Mouse (Mus musculus): ENCODE data around the gene Mark3. TPM values are rescaled to one million over a fixed set of nuclear protein-coding genes. Genes with fewer than 3 reads are reported as not detected.

Mark3 gene
- polyA plus RNA-seq, 1 experiment from 2014 or later: 50.8 TPM

DNA sequence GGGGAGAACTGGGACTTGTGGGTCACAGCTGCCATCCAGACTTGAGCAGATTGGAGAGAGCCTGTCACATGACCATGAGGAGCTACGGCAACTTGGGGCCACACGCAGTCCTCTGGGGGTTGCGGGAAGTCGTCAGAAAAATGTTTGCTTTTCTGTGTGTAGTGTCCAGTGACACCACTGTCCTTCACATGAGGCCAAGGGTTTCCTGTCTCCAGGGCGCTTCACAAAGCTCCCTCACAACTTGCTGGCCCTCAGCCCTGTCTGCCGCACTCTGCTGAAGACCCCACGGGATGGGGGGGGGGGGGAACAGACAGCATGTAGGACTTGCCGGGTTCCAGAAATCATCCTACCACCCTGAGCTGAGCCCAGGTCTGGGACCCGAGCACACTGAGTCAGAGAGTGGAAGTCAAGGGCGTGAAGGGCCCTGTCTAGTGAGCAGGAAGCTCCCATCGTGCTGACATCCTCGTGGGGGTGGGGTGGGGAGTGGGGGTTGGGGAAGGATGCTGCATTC, 120.0 kb downstream of the Mark3 start:
- Histone ChIP-seq H3K9me3 (ENCODE audit: control insufficient read depth, low read length) (no peaks in the 10 kb centered on the region), H3K27me3 (ENCODE audit: control insufficient read depth, insufficient read depth, low read length) (no peaks in the 10 kb centered on the region), H3K36me3 (ENCODE audit: control insufficient read depth, insufficient read depth, low read length) (no peaks in the 10 kb centered on the region), H3K9ac (ENCODE audit: low read length) (peak overlapping the region; percentile 59; the same call in 1 of the 2 replicates), H3K4me3 (ENCODE audit: control insufficient read depth in 1 of 2, insufficient read depth in 1 of 2, low read depth in 1 of 2, low read length in 2 of 2) (no peak overlapping the region), H3K4me2 (ENCODE audit: low read length) (peak overlapping the region; percentile 3), H3K27ac (replicated peaks in 1 of 2; ENCODE audit: control insufficient read depth in 1 of 2, insufficient read depth in 1 of 2, low read depth in 2 of 2, low read length in 2 of 2) (peak overlapping the region in 1 of 2 experiments; percentile 19; a peak in 2 of 4 replicates), H3K4me1 (ENCODE audit: control insufficient read depth in 2 of 2, insufficient read depth in 2 of 2, low read length in 2 of 2) (peaks cover 28 to 38% of the 10 kb centered on the region in 2 experiments)
- ATAC-seq (ENCODE audit: insufficient number of reproducible peaks, insufficient read depth, low FRiP score, low read depth): 0 out of 2 replicates have a peak, but pooled peaks have one; percentile 14
- 26% methylated on average over 12 of the region's 12 CpGs for WGBS

GRCm38 (mm10) chr12:111694880-111695804, 120.8 kb downstream of the Mark3 start:
- Histone ChIP-seq H3K4me3 (ENCODE audit: control insufficient read depth in 1 of 2, insufficient read depth in 1 of 2, low read depth in 1 of 2, low read length in 2 of 2) (no peak overlapping the region), H3K9ac (ENCODE audit: low read length) (0 out of 2 replicates have a peak overlapping the region, but pooled peaks have one; percentile 4), H3K27me3 (ENCODE audit: control insufficient read depth, insufficient read depth, low read length) (no peaks in the 10 kb centered on the region), H3K4me2 (ENCODE audit: low read length) (no peak overlapping the region), H3K4me1 (ENCODE audit: control insufficient read depth in 2 of 2, insufficient read depth in 2 of 2, low read length in 2 of 2) (peaks cover 22 to 35% of the 10 kb centered on the region in 2 experiments), H3K36me3 (ENCODE audit: control insufficient read depth, insufficient read depth, low read length) (no peaks in the 10 kb centered on the region), H3K27ac (replicated peaks in 1 of 2; ENCODE audit: control insufficient read depth in 1 of 2, insufficient read depth in 1 of 2, low read depth in 2 of 2, low read length in 2 of 2) (peak overlapping the region in 1 of 2 experiments; percentile 19; a peak in 1 of 4 replicates), H3K9me3 (ENCODE audit: control insufficient read depth, low read length) (no peaks in the 10 kb centered on the region)
- WGBS: 67% methylated on average over 13 of the region's 13 CpGs
- ATAC-seq (ENCODE audit: insufficient number of reproducible peaks, insufficient read depth, low FRiP score, low read depth): no peak

DNA sequence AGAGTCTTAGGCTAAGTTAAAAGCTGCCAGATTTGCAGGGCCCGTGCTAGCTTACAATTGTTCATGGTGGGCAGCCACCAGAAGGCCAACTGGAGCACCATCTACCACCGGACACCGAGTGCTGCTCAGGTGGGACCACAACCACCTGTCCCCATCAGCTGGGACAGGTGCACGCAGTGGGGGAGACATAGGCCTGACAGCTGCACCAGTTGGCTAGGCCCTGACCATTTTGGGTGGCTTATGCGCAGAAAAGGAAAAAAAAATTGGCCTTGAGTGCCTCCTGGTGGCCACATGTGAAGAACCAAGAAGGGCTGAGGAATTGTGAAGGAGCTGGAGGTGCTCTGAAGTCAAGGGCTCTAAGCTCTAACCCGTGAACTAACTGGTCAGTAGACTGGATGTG, 121.9 kb downstream of the Mark3 start:
- H3K4me2 ChIP-seq (ENCODE audit: low read length): no peak overlapping the region
- no peak overlapping the region for H3K9ac ChIP-seq (ENCODE audit: low read length)
- H3K9me3 ChIP-seq (ENCODE audit: control insufficient read depth, low read length): no peaks in the 10 kb centered on the region
- no peak overlapping the region for H3K27ac ChIP-seq (replicated peaks in 1 of 2; ENCODE audit: control insufficient read depth in 1 of 2, insufficient read depth in 1 of 2, low read depth in 2 of 2, low read length in 2 of 2)
- no peaks in the 10 kb centered on the region for H3K36me3 ChIP-seq (ENCODE audit: control insufficient read depth, insufficient read depth, low read length)
- no peaks in the 10 kb centered on the region for H3K27me3 ChIP-seq (ENCODE audit: control insufficient read depth, insufficient read depth, low read length)
- peak; percentile 17; the same call in 1 of the 2 replicates for ATAC-seq (ENCODE audit: insufficient number of reproducible peaks, insufficient read depth, low FRiP score, low read depth)
- peaks cover 22 to 31% of the 10 kb centered on the region in 2 experiments for H3K4me1 ChIP-seq (ENCODE audit: control insufficient read depth in 2 of 2, insufficient read depth in 2 of 2, low read length in 2 of 2)
- WGBS: 31% methylated on average over 6 of the region's 6 CpGs
- no peak overlapping the region for H3K4me3 ChIP-seq (ENCODE audit: control insufficient read depth in 1 of 2, insufficient read depth in 1 of 2, low read depth in 1 of 2, low read length in 2 of 2)

DNA sequence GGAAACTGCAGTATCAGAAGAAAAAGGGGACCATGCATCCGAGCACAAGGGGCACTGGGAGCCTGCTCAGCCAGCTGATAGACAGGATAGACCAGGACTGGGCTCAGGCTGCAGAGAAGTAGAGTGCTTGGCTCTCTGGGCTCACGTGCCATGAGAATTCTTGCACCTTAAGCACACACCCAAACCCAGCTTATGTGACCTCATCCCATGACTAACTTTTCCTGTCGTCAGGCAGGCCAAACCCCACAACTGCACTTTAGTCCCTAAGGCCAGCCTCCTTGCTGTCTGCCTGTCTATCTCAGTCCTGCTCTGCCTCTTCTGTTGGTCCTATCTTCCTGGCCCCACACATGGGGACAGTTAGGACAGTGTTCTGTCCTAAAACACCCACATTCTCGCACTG, 123.4 kb downstream of the Mark3 start:
- no peaks in the 10 kb centered on the region for H3K9me3 ChIP-seq (ENCODE audit: control insufficient read depth, low read length)
- H3K4me3 ChIP-seq (ENCODE audit: control insufficient read depth in 1 of 2, insufficient read depth in 1 of 2, low read depth in 1 of 2, low read length in 2 of 2): no peak overlapping the region
- no peaks in the 10 kb centered on the region for H3K36me3 ChIP-seq (ENCODE audit: control insufficient read depth, insufficient read depth, low read length)
- H3K9ac ChIP-seq (ENCODE audit: low read length): no peak overlapping the region
- H3K4me1 ChIP-seq (ENCODE audit: control insufficient read depth in 2 of 2, insufficient read depth in 2 of 2, low read length in 2 of 2): peaks cover 17 to 22% of the 10 kb centered on the region in 2 experiments
- no peak overlapping the region for H3K4me2 ChIP-seq (ENCODE audit: low read length)
- H3K27ac ChIP-seq (replicated peaks in 1 of 2; ENCODE audit: control insufficient read depth in 1 of 2, insufficient read depth in 1 of 2, low read depth in 2 of 2, low read length in 2 of 2): no peak overlapping the region
- ATAC-seq (ENCODE audit: insufficient number of reproducible peaks, insufficient read depth, low FRiP score, low read depth): no peak
- H3K27me3 ChIP-seq (ENCODE audit: control insufficient read depth, insufficient read depth, low read length): no peaks in the 10 kb centered on the region
- 60% methylated on average over 4 of the region's 4 CpGs for WGBS

GRCm38 (mm10) chr12:111698346-111698913, 124.1 kb downstream of the Mark3 start:
- Histone ChIP-seq H3K9me3 (ENCODE audit: control insufficient read depth, low read length) (no peaks in the 10 kb centered on the region), H3K27me3 (ENCODE audit: control insufficient read depth, insufficient read depth, low read length) (no peaks in the 10 kb centered on the region), H3K36me3 (ENCODE audit: control insufficient read depth, insufficient read depth, low read length) (no peaks in the 10 kb centered on the region), H3K9ac (ENCODE audit: low read length) (no peak overlapping the region), H3K27ac (replicated peaks in 1 of 2; ENCODE audit: control insufficient read depth in 1 of 2, insufficient read depth in 1 of 2, low read depth in 2 of 2, low read length in 2 of 2) (no peak overlapping the region), H3K4me3 (ENCODE audit: control insufficient read depth in 1 of 2, insufficient read depth in 1 of 2, low read depth in 1 of 2, low read length in 2 of 2) (no peak overlapping the region), H3K4me2 (ENCODE audit: low read length) (no peak overlapping the region), H3K4me1 (ENCODE audit: control insufficient read depth in 2 of 2, insufficient read depth in 2 of 2, low read length in 2 of 2) (peaks cover 17 to 18% of the 10 kb centered on the region in 2 experiments)
- 74% methylated on average over 6 of the region's 6 CpGs for WGBS
- no peak for ATAC-seq (ENCODE audit: insufficient number of reproducible peaks, insufficient read depth, low FRiP score, low read depth)

DNA sequence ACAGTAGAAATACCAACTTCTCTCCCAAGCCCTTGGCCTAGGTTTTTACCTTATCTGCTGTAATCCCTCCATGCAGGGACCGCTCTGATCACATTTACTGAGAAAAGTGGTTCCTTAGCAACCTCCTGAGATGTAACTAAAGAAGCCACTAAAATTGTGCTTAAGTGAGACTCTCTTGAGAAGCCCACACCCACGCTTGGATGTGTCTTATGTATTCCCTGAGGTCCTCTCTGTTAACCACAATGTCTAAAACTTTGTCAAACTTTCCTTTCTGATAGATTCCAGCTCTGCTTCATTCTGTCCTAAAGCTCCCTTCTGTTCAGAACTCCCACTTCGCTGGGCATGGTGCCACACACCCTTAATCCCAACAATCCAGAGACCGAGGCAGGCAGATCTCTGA, 125.2 kb downstream of the Mark3 start:
- H3K9me3 ChIP-seq (ENCODE audit: control insufficient read depth, low read length): no peaks in the 10 kb centered on the region
- H3K4me3 ChIP-seq (ENCODE audit: control insufficient read depth in 1 of 2, insufficient read depth in 1 of 2, low read depth in 1 of 2, low read length in 2 of 2): no peak overlapping the region
- H3K36me3 ChIP-seq (ENCODE audit: control insufficient read depth, insufficient read depth, low read length): no peaks in the 10 kb centered on the region
- no peaks in the 10 kb centered on the region for H3K27me3 ChIP-seq (ENCODE audit: control insufficient read depth, insufficient read depth, low read length)
- peaks cover 9 to 10% of the 10 kb centered on the region in 2 experiments; a peak in 3 of 4 replicates for H3K4me1 ChIP-seq (ENCODE audit: control insufficient read depth in 2 of 2, insufficient read depth in 2 of 2, low read length in 2 of 2)
- no peak for ATAC-seq (ENCODE audit: insufficient number of reproducible peaks, insufficient read depth, low FRiP score, low read depth)
- H3K9ac ChIP-seq (ENCODE audit: low read length): no peak overlapping the region
- WGBS: 81% methylated on average over 4 of the region's 4 CpGs
- no peak overlapping the region for H3K27ac ChIP-seq (replicated peaks in 1 of 2; ENCODE audit: control insufficient read depth in 1 of 2, insufficient read depth in 1 of 2, low read depth in 2 of 2, low read length in 2 of 2)
- H3K4me2 ChIP-seq (ENCODE audit: low read length): no peak overlapping the region

GRCm38 (mm10) chr12:111700920-111701458, 126.7 kb downstream of the Mark3 start:
- no peak for ATAC-seq (ENCODE audit: insufficient number of reproducible peaks, insufficient read depth, low FRiP score, low read depth)
- Histone ChIP-seq H3K27ac (replicated peaks in 1 of 2; ENCODE audit: control insufficient read depth in 1 of 2, insufficient read depth in 1 of 2, low read depth in 2 of 2, low read length in 2 of 2) (no peak overlapping the region), H3K4me2 (ENCODE audit: low read length) (no peak overlapping the region), H3K36me3 (ENCODE audit: control insufficient read depth, insufficient read depth, low read length) (no peaks in the 10 kb centered on the region), H3K27me3 (ENCODE audit: control insufficient read depth, insufficient read depth, low read length) (no peaks in the 10 kb centered on the region), H3K4me1 (ENCODE audit: control insufficient read depth in 2 of 2, insufficient read depth in 2 of 2, low read length in 2 of 2) (peaks cover 13 to 18% of the 10 kb centered on the region in 2 experiments), H3K4me3 (ENCODE audit: control insufficient read depth in 1 of 2, insufficient read depth in 1 of 2, low read depth in 1 of 2, low read length in 2 of 2) (no peak overlapping the region), H3K9me3 (ENCODE audit: control insufficient read depth, low read length) (no peaks in the 10 kb centered on the region), H3K9ac (ENCODE audit: low read length) (no peak overlapping the region)
- 58% methylated on average over 9 of the region's 9 CpGs for WGBS

All from heart, embryonic 14.5 days (tissue).